In the genomic region with DNA sequence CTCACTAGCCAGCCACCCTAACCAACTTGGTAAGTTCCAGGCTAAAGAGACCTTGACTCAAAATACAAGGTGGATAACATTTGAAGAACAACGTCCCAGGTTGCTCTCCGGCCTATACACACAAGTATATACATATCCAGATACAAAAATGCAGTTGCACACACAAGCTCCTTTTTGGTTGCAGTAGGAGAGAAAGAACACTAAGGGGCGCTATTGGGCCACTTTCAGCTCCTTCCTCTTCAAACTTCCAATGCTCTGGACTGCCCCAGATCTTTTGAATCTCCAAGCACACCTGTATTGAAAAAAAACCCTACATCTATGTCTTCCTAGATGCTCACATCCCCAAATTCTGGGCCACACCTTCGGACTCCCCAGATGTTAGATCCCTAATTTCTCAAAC, we compare ENCODE assay signal across 8 mouse cellular contexts.
A peak's percentile ranks its signal among the peaks of the same experiment; 100 is the strongest.
DNase-seq lines count a peak whose midpoint lies in the region; ATAC-seq and TF ChIP-seq lines count a peak whose summit lies in the region.

No protein-coding gene starts in this region.

- TF ChIP-seq CTCF in intestine, postnatal 0 days (IDR thresholded peaks at IDR 0.05; ENCODE audit: low read depth) = peak; percentile 78
- TF ChIP-seq CTCF in cortical plate, adult 2 months (IDR thresholded peaks at IDR 0.05; ENCODE audit: extremely low read depth, insufficient read depth, low read length) = peak; percentile 75
- peak; percentile 76 for TF ChIP-seq CTCF in lung, postnatal 0 days (IDR thresholded peaks at IDR 0.05)
- peak; percentile 85 for TF ChIP-seq CTCF in stomach, postnatal 0 days (IDR thresholded peaks at IDR 0.05; ENCODE audit: low read depth)

- H3K27ac ChIP-seq in intestine, postnatal 0 days (ENCODE audit: low read depth, low read length) = no peak overlapping the region
- H3K27ac ChIP-seq in intestine, embryonic 16.5 days (ENCODE audit: low read length) = no peak overlapping the region
- no peak overlapping the region for H3K27ac ChIP-seq in cortical plate, adult 2 months (ENCODE audit: insufficient read depth, low read length)
- no peak overlapping the region for H3K27ac ChIP-seq in hindbrain, embryonic 14.5 days
- no peak overlapping the region for H3K27ac ChIP-seq in lung, postnatal 0 days (ENCODE audit: low read length)
- H3K27ac ChIP-seq in stomach, postnatal 0 days (replicated peaks) = no peak overlapping the region

- no peaks in the 10 kb centered on the region for H3K27me3 ChIP-seq in intestine, postnatal 0 days (replicated peaks; ENCODE audit: control insufficient read depth, insufficient read depth, low read length)
- no peaks in the 10 kb centered on the region for H3K27me3 ChIP-seq in intestine, embryonic 16.5 days (replicated peaks; ENCODE audit: control insufficient read depth, insufficient read depth, low read length)
- H3K27me3 ChIP-seq in hindbrain, embryonic 14.5 days (ENCODE audit: control insufficient read depth, insufficient read depth, low read length) = no peaks in the 10 kb centered on the region; the same call in 1 of the 2 replicates
- H3K27me3 ChIP-seq in lung, postnatal 0 days (replicated peaks; ENCODE audit: insufficient read depth, low read length) = no peaks in the 10 kb centered on the region
- H3K27me3 ChIP-seq in stomach, postnatal 0 days (ENCODE audit: control insufficient read depth, insufficient read depth, low read length) = no peaks in the 10 kb centered on the region

- no peak overlapping the region for H3K9ac ChIP-seq in intestine, postnatal 0 days (ENCODE audit: low read depth, low read length)
- H3K9ac ChIP-seq in intestine, embryonic 16.5 days (ENCODE audit: low read depth, low read length) = no peak overlapping the region
- no peak overlapping the region for H3K9ac ChIP-seq in hindbrain, embryonic 14.5 days
- H3K9ac ChIP-seq in lung, postnatal 0 days (replicated peaks; ENCODE audit: low read depth) = no peak overlapping the region
- no peak overlapping the region for H3K9ac ChIP-seq in stomach, postnatal 0 days (ENCODE audit: low read length)

- TF ChIP-seq POLR2A in cortical plate, adult 2 months (IDR thresholded peaks at IDR 0.05; ENCODE audit: extremely low read depth, insufficient read depth, low read length) = no peak

- no peaks in the 10 kb centered on the region for H3K4me1 ChIP-seq in intestine, postnatal 0 days (replicated peaks; ENCODE audit: control insufficient read depth, insufficient read depth, low read length)
- no peaks in the 10 kb centered on the region for H3K4me1 ChIP-seq in intestine, embryonic 16.5 days (ENCODE audit: control insufficient read depth, insufficient read depth, low read length)
- no peaks in the 10 kb centered on the region for H3K4me1 ChIP-seq in cortical plate, adult 2 months (ENCODE audit: control insufficient read depth, insufficient read depth, low read length)
- no peaks in the 10 kb centered on the region for H3K4me1 ChIP-seq in hindbrain, embryonic 14.5 days (replicated peaks; ENCODE audit: control insufficient read depth, insufficient read depth, low read length)
- H3K4me1 ChIP-seq in lung, postnatal 0 days (ENCODE audit: insufficient read depth, low read depth, low read length) = no peaks in the 10 kb centered on the region
- H3K4me1 ChIP-seq in stomach, postnatal 0 days (replicated peaks; ENCODE audit: control insufficient read depth, insufficient read depth) = no peaks in the 10 kb centered on the region

- no peak overlapping the region for H3K4me2 ChIP-seq in intestine, postnatal 0 days (replicated peaks; ENCODE audit: low read depth)
- H3K4me2 ChIP-seq in intestine, embryonic 16.5 days (ENCODE audit: low read depth, low read length) = no peak overlapping the region
- H3K4me2 ChIP-seq in hindbrain, embryonic 14.5 days (replicated peaks) = no peak overlapping the region
- H3K4me2 ChIP-seq in lung, postnatal 0 days (replicated peaks; ENCODE audit: low read depth, low read length) = no peak overlapping the region
- no peak overlapping the region for H3K4me2 ChIP-seq in stomach, postnatal 0 days (replicated peaks; ENCODE audit: low read depth)

- ATAC-seq in intestine, postnatal 0 days = no peak
- ATAC-seq in intestine, embryonic 16.5 days = no peak
- peak; percentile 17 for ATAC-seq in hindbrain, embryonic 14.5 days (ENCODE audit: low FRiP score)
- ATAC-seq in lung, postnatal 0 days = no peak
- no peak for ATAC-seq in stomach, postnatal 0 days (ENCODE audit: low FRiP score, low TSS enrichment)
- no peak for ATAC-seq in megakaryocyte, adult 5-6 weeks (ENCODE audit: poor library complexity, severe bottlenecking)

- H3K4me3 ChIP-seq in intestine, postnatal 0 days (ENCODE audit: low read depth, low read length) = no peak overlapping the region
- no peak overlapping the region for H3K4me3 ChIP-seq in intestine, embryonic 16.5 days (ENCODE audit: low read length)
- H3K4me3 ChIP-seq in cortical plate, adult 2 months (ENCODE audit: insufficient read depth, low read length) = no peak overlapping the region
- no peak overlapping the region for H3K4me3 ChIP-seq in hindbrain, embryonic 14.5 days (replicated peaks; ENCODE audit: low read length)
- no peak overlapping the region for H3K4me3 ChIP-seq in lung, postnatal 0 days (ENCODE audit: low read depth, low read length)
- no peak overlapping the region for H3K4me3 ChIP-seq in stomach, postnatal 0 days (ENCODE audit: low read depth, low read length)

- no peaks in the 10 kb centered on the region for H3K9me3 ChIP-seq in intestine, postnatal 0 days (ENCODE audit: control insufficient read depth)
- no peaks in the 10 kb centered on the region for H3K9me3 ChIP-seq in intestine, embryonic 16.5 days (ENCODE audit: control insufficient read depth, low read length)
- H3K9me3 ChIP-seq in hindbrain, embryonic 14.5 days (ENCODE audit: control insufficient read depth, low read length) = no peaks in the 10 kb centered on the region
- no peaks in the 10 kb centered on the region for H3K9me3 ChIP-seq in lung, postnatal 0 days (ENCODE audit: low read length)
- H3K9me3 ChIP-seq in stomach, postnatal 0 days (ENCODE audit: control insufficient read depth, low read length) = no peaks in the 10 kb centered on the region

- DNase-seq in NIH3T3 (ENCODE audit: low read depth) = peak; percentile 77
- DNase-seq in hindbrain, embryonic 14.5 days (ENCODE audit: low spot score) = peak; percentile 87
- DNase-seq in lung, postnatal 0 days (ENCODE audit: low spot score) = peak; percentile 69
- DNase-seq in stomach, postnatal 0 days (ENCODE audit: low spot score) = peak; percentile 38

- TF ChIP-seq EP300 in lung, postnatal 0 days (IDR thresholded peaks at IDR 0.05) = no peak
- no peak for TF ChIP-seq EP300 in stomach, postnatal 0 days (optimal IDR thresholded peaks at IDR 0.05)

- 19% methylated on average over 4 of the region's 4 CpGs for whole genome bisulfite sequencing in intestine, postnatal 0 days
- WGBS in intestine, embryonic 16.5 days = 26% methylated on average over 4 of the region's 4 CpGs
- 29% methylated on average over 4 of the region's 4 CpGs for WGBS in hindbrain, embryonic 14.5 days
- 26% methylated on average over 4 of the region's 4 CpGs for WGBS in lung, postnatal 0 days
- WGBS in stomach, postnatal 0 days = 21% methylated on average over 4 of the region's 4 CpGs

- H3K36me3 ChIP-seq in intestine, postnatal 0 days (ENCODE audit: control insufficient read depth, insufficient read depth) = no peaks in the 10 kb centered on the region
- no peaks in the 10 kb centered on the region for H3K36me3 ChIP-seq in intestine, embryonic 16.5 days (ENCODE audit: control insufficient read depth, insufficient read depth, low read length)
- H3K36me3 ChIP-seq in hindbrain, embryonic 14.5 days (replicated peaks; ENCODE audit: control insufficient read depth, insufficient read depth) = no peaks in the 10 kb centered on the region
- H3K36me3 ChIP-seq in lung, postnatal 0 days (ENCODE audit: insufficient read depth, low read length) = no peaks in the 10 kb centered on the region
- no peaks in the 10 kb centered on the region for H3K36me3 ChIP-seq in stomach, postnatal 0 days (ENCODE audit: control insufficient read depth, insufficient read depth, low read length)
